Mouse (Mus musculus): Measurements from ENCODE around the gene Mphosph9.
A peak's percentile ranks its signal among the peaks of the same experiment; 100 is the strongest.

Gene Mphosph9

DNA sequence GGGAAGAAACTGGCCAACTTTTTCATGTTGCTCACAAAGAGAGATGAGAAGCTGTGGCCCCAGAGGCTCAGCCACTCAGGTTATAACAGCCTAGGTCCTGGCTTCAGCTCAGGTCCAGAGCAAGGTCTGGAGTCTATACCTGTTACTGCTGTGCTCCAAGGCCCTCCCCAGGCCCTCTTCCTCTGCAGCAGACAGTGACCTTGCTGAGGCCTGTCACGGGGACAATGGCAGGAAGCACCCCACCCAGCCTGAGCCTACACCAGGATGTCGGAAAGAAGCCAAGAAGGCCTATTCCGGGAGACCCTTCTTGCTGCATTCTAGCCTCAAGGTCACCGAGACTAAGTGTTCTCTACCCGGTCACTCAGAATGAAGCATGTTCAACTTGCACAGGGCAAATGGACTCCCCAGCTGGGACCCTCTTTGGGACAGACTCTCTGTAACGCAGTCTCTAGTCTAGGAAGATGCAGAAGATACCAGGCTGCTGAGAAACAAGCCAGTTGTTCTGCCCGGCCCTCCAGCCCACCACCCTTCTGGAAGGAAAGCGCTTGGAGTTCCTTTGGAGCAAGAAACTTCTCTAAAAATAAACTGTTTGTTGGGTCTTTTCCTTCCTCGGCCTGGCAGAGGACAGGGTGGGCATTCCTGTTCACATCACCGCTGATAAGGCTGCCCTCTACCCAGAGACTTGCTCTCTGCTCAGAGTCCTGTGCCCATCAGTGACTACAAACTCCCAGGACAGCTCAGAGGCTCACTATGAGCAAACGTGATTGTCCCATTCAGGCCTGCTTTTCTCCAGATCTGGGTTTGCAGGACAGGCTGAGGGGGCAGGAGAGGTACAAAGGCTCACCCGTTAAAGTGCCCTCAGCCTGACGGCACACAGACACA, 113.9 kb downstream of the Mphosph9 start:
- DNase-seq (ENCODE audit: low spot score), result no peak

DNA sequence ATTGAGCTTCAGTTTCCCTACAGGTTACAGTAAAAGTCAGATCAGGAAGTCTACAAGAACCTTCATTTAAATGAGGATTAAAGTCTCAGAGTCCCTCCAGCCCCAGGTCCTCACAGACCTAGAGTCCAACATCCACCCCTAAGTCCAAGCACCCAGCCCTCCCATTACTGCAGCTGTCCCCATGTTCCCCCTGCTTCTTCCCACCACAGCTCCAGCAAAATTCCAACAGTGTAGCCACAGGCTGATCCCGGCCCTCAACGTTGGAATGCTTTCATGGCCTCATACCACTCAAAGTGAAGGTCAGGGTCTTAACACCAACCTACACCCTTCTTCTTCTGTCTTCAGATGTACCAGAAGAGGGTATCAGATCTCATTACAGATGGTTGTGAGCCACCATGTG, 116.1 kb downstream of the Mphosph9 start:
- no peak for DNase-seq (ENCODE audit: low spot score)

DNA sequence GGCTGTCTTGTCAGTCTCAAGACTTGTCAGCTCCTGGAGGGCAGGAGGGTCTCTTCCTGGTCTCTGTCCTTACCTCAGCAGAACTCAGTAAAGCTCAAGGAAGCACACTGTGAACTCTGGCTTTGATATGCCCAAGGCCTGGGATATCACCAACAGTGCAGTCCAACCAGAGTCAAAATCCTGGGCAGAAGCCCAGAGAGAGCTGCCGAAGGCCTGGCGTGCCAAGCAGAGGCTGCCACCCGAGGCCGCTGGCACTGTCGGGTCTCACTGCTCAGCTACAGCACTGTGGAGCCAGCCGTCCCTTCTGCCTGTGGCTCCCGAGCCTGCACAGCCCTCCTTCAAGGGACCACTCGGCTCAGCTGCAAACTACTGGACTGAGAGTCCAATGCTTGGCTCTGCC, 116.5 kb downstream of the Mphosph9 start:
- DNase-seq (ENCODE audit: low spot score), result no peak

DNA sequence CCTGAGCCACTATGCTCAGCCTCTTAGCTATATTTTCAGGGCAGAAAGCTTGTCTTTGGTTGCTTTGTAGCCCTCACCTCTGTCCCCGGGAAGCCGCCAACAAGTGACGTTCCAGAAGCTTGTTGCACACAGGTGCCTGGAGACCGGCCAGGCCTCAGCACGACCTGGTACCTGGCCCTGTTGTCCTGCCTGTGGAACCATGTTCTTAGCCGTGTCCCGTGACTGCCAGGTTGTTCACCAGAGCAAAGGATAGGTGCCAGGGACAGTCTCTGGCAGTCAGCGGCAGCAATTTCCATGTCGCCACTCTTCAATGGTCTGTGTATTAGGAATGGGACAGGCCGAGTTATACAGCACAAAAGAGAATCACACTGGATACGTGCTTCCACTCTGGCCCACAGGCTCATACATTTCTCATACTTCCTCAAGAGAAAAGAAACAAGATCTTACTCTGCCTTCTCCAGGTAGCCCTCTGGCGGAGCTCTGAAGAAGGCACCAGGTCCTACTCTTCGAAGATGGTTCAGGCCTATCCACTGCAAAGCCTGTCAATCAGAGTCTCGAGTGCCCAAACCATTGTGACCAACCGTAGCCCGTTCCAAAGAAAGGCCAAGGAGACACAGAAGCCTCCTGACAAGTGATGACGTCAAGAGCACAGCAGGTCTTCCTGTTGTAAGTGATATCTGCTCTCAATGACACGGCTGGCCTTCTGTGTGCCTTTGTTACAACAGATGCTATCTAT, 117.3 kb downstream of the Mphosph9 start:
- no peak for DNase-seq (ENCODE audit: low spot score)

DNA sequence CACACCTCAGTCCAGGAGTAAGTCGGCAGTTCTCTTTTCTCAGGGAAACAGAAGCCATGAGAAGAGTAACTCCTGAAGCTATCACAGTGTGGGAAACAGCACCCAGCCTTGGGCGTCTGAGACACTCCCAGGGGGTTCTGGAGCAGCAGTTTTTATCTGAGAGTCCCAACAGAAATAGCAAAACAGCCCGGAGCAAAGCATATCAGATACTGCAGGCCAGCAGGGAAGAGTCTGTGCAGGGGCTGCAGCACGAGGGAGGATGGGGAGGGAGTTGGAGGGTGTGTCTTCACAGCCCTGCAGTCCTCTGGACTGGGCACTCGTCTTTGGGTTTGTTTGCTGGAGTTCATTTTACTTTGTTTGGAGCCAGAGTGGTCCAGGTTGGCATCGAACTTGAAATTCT, 117.9 kb downstream of the Mphosph9 start:
- no peak for DNase-seq (ENCODE audit: low spot score)

DNA sequence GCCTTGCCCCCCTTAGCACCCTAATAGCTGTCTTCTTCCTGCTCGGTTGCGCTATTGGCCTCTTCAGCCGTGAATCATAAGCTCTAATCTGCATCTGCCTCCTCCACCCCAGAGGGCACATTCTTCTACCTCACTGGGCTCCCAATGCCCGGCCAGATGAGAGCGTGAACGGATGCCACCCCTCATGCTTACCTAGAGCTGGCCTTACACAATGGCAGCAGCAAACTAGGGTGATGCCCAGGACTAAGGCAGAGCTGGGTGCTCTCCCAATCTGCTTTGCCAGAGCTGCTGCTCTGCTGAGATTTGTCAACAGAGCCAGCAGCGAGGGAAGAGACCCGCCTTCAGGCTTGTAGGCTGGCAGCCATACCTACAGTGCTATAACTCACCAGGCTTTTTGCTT, 119.7 kb downstream of the Mphosph9 start:
- no peak for DNase-seq (ENCODE audit: low spot score)

DNA sequence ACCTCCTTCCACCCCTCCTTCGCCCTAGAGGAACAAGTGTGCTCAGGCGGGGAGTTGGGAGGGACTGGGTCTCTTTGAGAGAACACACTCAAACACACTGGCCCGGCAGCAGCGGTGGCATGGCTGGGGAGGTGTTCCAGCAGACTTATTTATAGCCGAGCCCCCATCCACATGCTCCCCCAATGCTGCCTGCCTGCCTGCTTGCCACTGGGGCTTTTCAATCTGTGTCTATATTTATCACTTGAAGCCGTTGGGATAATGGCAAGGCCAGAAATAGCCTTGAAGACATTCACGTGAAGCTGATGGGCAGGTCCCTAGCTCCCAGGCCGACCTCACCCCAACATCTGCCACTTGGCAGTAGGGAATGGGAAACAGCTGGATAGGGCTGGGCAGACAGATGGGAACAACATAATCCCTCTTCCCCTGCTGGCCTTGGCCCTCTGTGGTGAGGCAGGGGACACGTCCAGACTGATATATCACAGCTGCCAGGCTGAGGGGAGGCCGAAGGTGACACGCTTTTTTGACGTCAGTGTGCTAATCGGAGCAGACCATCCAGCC, 121.2 kb downstream of the Mphosph9 start:
- peak; percentile 58 for DNase-seq (ENCODE audit: low spot score)

DNA sequence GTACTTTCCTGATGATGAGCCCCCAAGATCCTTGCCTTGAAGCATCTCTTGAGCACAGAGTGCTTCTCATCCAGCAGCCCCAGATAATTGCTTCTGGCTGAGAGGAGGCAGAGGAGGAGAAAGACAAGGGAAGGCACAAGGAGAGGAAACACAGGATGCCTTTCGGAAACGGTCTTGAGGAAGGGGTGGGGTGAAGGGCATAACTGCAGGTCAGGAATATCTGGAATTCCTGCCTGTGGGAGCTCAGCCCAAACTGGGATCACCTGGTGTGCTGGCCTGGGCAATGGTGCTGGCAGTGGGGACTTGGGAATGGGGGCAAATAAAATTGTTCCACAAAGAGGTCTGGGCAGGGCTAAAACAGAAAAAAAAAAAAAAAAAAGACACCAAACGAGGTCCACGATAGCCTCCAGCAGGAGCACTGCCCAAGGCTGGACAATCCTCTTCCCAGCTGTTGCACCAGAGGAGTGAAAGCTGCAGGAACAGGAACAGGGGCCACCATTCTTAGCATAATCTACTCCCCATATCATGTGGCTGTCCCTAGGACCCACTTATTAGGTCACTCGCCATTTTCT, 121.9 kb downstream of the Mphosph9 start:
- DNase-seq (ENCODE audit: low spot score), result no peak

DNA sequence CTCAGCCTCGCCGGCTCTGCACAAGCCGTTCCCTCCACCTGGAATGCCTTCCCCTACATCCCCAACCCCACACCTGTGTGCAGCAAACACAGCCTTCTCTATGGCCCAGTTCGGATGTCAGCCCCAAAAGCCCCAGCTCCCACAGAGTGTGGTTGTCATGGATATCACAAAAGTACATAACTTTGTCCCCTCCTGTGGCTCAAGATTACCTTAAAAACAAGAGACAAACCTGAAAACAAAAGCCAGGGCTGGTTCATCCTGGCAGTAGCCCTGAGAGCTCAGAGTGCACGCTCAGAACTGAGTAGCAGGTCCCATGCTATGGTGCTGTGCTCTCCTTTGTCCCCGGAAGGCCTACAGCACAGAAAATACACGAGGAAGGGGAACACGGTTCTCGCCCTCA, 122.6 kb downstream of the Mphosph9 start:
- no peak for DNase-seq (ENCODE audit: low spot score)

DNA sequence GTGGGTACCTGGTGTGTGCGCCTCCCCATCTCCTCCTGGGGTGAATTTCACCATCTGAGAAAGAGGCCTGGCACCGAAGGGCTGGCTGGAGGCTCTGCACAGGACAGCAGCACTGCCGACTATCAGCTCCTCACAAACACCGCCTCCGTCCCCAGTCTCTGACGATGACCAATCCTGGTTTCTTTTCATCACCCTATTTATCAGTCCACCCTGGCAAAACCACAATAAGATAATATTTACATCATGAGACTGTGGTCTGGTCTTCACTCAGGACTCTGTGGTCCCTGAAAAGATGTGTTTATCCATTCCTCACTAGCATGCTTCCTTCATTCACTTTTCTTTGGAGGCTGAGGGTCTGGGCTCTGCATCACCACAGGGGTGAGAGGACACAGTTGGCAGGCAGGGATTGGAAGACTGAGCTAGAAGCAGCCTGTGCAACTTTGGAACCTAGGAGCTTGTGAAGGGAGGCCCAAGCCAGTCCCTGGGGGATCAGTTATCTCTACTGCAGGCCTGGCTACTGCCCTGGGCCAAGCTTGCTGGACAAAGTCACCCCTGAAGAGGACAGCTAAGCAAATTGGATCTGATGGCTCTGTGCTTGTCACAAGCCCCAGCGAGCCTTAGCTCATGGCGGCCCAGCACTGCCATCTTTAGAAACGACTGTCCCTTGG, 123.5 kb downstream of the Mphosph9 start:
- DNase-seq (ENCODE audit: low spot score), result no peak

DNA sequence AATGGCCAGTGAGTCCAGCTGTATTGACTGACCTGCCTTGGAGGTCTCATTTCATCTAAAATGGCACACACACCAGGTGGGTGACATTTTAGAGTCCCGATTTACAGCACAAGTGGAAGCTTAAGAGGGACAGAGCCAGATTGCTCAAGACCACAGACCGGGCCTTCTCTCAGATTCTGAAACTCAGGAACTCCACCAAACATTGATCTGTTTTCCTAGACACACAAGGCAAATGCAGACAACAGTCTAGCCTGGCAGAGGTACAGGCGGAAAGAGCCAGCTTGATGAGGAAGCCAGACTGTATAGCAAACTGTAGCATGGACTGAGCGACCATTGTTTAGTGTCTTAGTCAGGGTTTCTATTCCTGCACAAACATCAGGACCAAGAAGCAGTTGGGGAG, 124.5 kb downstream of the Mphosph9 start:
- DNase-seq (ENCODE audit: low spot score), result no peak

DNA sequence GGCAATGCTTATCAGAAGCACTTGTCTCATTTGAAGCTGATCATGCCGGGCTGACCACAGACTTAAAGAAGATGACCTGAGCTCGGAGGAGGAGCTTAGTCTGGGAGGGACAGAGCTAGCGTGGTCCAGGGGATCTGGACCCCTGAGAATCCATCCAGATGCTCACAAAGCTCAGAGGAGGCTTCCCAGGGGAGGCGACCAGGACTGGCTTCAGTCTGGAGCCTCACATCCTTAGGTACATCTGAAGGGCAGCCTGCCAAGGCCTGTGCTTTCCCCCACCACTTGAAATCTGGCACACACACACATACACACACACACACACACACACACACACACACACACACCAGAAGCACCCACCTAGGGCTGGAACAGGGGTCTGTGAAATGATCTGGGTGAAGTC, 125.7 kb downstream of the Mphosph9 start:
- DNase-seq (ENCODE audit: low spot score), result no peak

DNA sequence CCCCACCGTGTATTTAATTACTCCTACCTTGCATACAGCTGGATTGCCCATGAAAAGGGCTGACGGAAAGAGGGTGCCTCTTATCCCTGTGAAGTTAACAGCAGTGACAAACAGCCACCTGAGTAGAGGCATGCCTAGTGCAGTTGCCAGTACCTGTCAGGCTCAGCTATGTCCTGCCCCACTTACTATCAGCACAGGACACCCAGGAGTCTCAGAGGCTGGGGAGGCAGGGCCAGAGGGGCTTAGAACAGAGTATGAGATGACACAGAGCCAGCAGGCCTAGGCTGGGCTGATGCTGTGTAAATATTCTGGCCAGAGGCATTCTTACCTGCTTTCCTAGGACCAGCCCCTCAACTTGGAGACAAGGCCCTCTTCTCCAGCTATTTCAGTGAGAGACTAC, 126.2 kb downstream of the Mphosph9 start:
- DNase-seq (ENCODE audit: low spot score), result no peak
